Mouse (Mus musculus) megakaryocyte, embryonic 14.5 days (primary cell): Measurements from ENCODE around the gene Pot1a.

Source experiments
- FLI1 ChIP-seq: IDR thresholded peaks from 2 replicates; pipeline ENCODE4 v1.6.1; 2012; ENCODE audit warnings: low read length, inconsistent platforms, mixed read lengths
- GATA1 ChIP-seq: IDR thresholded peaks from 3 replicates; pipeline ENCODE4 v1.6.1; 2012; ENCODE audit warnings: mixed read lengths, low read length, inconsistent platforms, borderline replicate concordance

DNA sequence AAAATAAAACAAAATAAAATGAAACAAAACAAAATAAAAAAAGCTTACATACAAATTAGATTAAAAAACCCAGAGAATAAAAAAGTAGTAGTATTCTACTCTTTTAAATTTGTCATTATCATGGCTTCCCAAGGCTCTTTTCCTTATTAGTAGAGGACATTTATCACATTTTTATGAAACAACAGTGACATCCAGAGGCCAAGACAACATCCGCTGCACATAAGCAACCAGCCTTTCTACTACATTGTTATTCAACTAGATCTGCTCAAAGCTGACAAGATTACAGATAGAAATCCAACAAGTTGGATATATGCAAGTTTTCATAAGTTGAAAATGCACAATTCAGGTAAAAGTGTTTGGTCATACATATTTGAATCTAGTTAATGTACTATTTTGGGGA lies 56.4 kb downstream of the Pot1a start:
- TF ChIP-seq FLI1: no peak
- TF ChIP-seq GATA1: no peak
